ENCODE assay signal across 10 mouse cellular contexts in the genomic region with DNA sequence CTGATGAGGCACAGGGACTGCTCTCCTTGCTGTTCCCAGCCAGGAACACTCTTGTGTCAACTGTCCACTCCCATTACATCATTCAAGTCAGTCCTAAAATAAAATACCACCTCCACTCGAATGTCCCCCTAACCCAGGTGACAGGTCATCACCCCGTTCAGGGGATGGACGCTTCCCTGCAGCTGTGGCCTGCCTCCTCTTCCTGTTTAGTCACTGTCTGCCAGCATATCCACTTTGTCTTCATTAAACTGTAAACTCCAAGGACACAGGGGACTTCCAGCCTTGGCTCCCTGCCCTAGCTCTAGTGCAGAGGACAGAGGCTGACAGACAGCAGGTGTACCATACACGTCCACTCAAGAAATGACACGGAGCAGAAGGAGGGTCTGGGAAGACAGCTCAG. TPM values are rescaled to one million over a fixed set of nuclear protein-coding genes. Genes with fewer than 3 reads are reported as not detected.
DNase-seq lines count a peak whose midpoint lies in the region; ATAC-seq and TF ChIP-seq lines count a peak whose summit lies in the region.
"Had no signal": no experiment of that assay in that cellular context is flagged by ENCODE, and none has a peak within 500 bp of the region (broad histone marks: within the 10 kb centered on the region; RNA-seq: fewer than 3 reads in every experiment).

No protein-coding gene starts in this region.

- no peak for ATAC-seq in hindbrain, postnatal 0 days
- no peak for ATAC-seq in hindbrain, embryonic 11.5 days (ENCODE audit: low FRiP score)
- no peak for ATAC-seq in kidney, postnatal 0 days (replicated peaks; ENCODE audit: low FRiP score, low read depth)
- ATAC-seq in forebrain, embryonic 16.5 days, result no peak

- peaks cover 6% of the 10 kb centered on the region; the same call in 1 of the 2 replicates for H3K4me1 ChIP-seq in hindbrain, postnatal 0 days (ENCODE audit: insufficient read depth, low read length)
- no peaks in the 10 kb centered on the region for H3K4me1 ChIP-seq in hindbrain, embryonic 11.5 days (replicated peaks; ENCODE audit: control insufficient read depth, insufficient read depth, low read length)
- peaks cover 10% of the 10 kb centered on the region for H3K4me1 ChIP-seq in kidney, postnatal 0 days (replicated peaks; ENCODE audit: insufficient read depth, low read length)
- H3K4me1 ChIP-seq in forebrain, embryonic 16.5 days (replicated peaks; ENCODE audit: control insufficient read depth, insufficient read depth, low read length), result peaks cover 4% of the 10 kb centered on the region; the same call in 1 of the 2 replicates

- no peak overlapping the region for H3K9ac ChIP-seq in hindbrain, postnatal 0 days (replicated peaks; ENCODE audit: low read length)
- no peak overlapping the region for H3K9ac ChIP-seq in hindbrain, embryonic 11.5 days (ENCODE audit: low read depth, low read length)
- no peak overlapping the region for H3K9ac ChIP-seq in kidney, postnatal 0 days (ENCODE audit: low read depth, low read length)
- no peak overlapping the region for H3K9ac ChIP-seq in forebrain, embryonic 16.5 days (replicated peaks; ENCODE audit: low read depth, low read length)
- H3K9ac ChIP-seq: midbrain, embryonic 12.5 days had no signal

- no peaks in the 10 kb centered on the region for H3K9me3 ChIP-seq in hindbrain, postnatal 0 days (ENCODE audit: low read length)
- H3K9me3 ChIP-seq in hindbrain, embryonic 11.5 days (ENCODE audit: control insufficient read depth, low read length), result no peaks in the 10 kb centered on the region
- H3K9me3 ChIP-seq in kidney, postnatal 0 days (replicated peaks; ENCODE audit: low read length), result no peaks in the 10 kb centered on the region
- H3K9me3 ChIP-seq in forebrain, embryonic 16.5 days (ENCODE audit: control insufficient read depth, low read length), result no peaks in the 10 kb centered on the region
- H3K9me3 ChIP-seq: midbrain, embryonic 12.5 days had no signal

- H3K36me3 ChIP-seq in hindbrain, postnatal 0 days (ENCODE audit: insufficient read depth, low read length), result no peaks in the 10 kb centered on the region
- no peaks in the 10 kb centered on the region for H3K36me3 ChIP-seq in hindbrain, embryonic 11.5 days (ENCODE audit: control insufficient read depth, insufficient read depth, low read length)
- H3K36me3 ChIP-seq in kidney, postnatal 0 days (ENCODE audit: insufficient read depth, low read length), result no peaks in the 10 kb centered on the region
- no peaks in the 10 kb centered on the region for H3K36me3 ChIP-seq in forebrain, embryonic 16.5 days (ENCODE audit: control insufficient read depth, insufficient read depth)
- H3K36me3 ChIP-seq: midbrain, embryonic 12.5 days had no signal

- DNase-seq in hindbrain, postnatal 0 days (ENCODE audit: low spot score), result peak; percentile 13
- no peak for DNase-seq in hindbrain, embryonic 11.5 days (ENCODE audit: low spot score)
- DNase-seq in heart, adult 9 months (ENCODE audit: low spot score in 2 of 2), result peak; percentile 60 to 64
- peak; percentile 69 for DNase-seq in kidney, postnatal 0 days (ENCODE audit: low spot score)
- peak; percentile 81 for DNase-seq in lung, postnatal 36 days
- DNase-seq in urinary bladder, adult 2 months (ENCODE audit: low spot score), result no peak
- DNase-seq in left cerebral cortex, postnatal 36 days (ENCODE audit: low spot score in 2 of 2), result no peak
- DNase-seq: layer of hippocampus, postnatal 36 days had no signal

- no peak for TF ChIP-seq CTCF in hindbrain, postnatal 0 days (IDR thresholded peaks at IDR 0.05; ENCODE audit: low read depth)
- no peak for TF ChIP-seq CTCF in kidney, postnatal 0 days (IDR thresholded peaks at IDR 0.05; ENCODE audit: low read depth)

- no peak overlapping the region for H3K4me3 ChIP-seq in hindbrain, postnatal 0 days (ENCODE audit: low read length)
- no peak overlapping the region for H3K4me3 ChIP-seq in hindbrain, embryonic 11.5 days (ENCODE audit: low read depth, low read length)
- no peak overlapping the region for H3K4me3 ChIP-seq in kidney, postnatal 0 days (replicated peaks; ENCODE audit: low read depth, low read length)
- no peak overlapping the region for H3K4me3 ChIP-seq in forebrain, embryonic 16.5 days (replicated peaks; ENCODE audit: low read length)
- H3K4me3 ChIP-seq: midbrain, embryonic 12.5 days had no signal

- no peak overlapping the region for H3K4me2 ChIP-seq in hindbrain, postnatal 0 days (ENCODE audit: low read depth, low read length)
- H3K4me2 ChIP-seq in hindbrain, embryonic 11.5 days (replicated peaks; ENCODE audit: low read depth, low read length), result no peak overlapping the region
- no peak overlapping the region for H3K4me2 ChIP-seq in kidney, postnatal 0 days (ENCODE audit: low read length)
- H3K4me2 ChIP-seq in forebrain, embryonic 16.5 days (ENCODE audit: low read length), result no peak overlapping the region
- H3K4me2 ChIP-seq: midbrain, embryonic 12.5 days had no signal

- no peaks in the 10 kb centered on the region for H3K27me3 ChIP-seq in hindbrain, postnatal 0 days (ENCODE audit: insufficient read depth, low read length)
- H3K27me3 ChIP-seq in hindbrain, embryonic 11.5 days (ENCODE audit: control insufficient read depth, insufficient read depth, low read length), result no peaks in the 10 kb centered on the region
- no peaks in the 10 kb centered on the region for H3K27me3 ChIP-seq in kidney, postnatal 0 days (ENCODE audit: insufficient read depth, low read length)
- no peaks in the 10 kb centered on the region for H3K27me3 ChIP-seq in forebrain, embryonic 16.5 days (replicated peaks; ENCODE audit: control insufficient read depth, insufficient read depth, low read length)

- intact Hi-C loops in left cerebral cortex, postnatal 36 days (cut with DNase I), result loop anchor here (5.0 kb wide), 1 partner anchor 51 kb away; no protein-coding TSS in a partner anchor

- WGBS in hindbrain, postnatal 0 days, result 48% methylated on average over 5 of the region's 5 CpGs
- 64% methylated on average over 5 of the region's 5 CpGs for WGBS in hindbrain, embryonic 11.5 days
- 21% methylated on average over 5 of the region's 5 CpGs for WGBS in kidney, postnatal 0 days
- 83% methylated on average over 5 of the region's 5 CpGs for WGBS in forebrain, embryonic 16.5 days

- H3K27ac ChIP-seq in hindbrain, postnatal 0 days, result no peak overlapping the region
- no peak overlapping the region for H3K27ac ChIP-seq in hindbrain, embryonic 11.5 days (ENCODE audit: low read depth, low read length)
- peak overlapping the region; percentile 71 for H3K27ac ChIP-seq in kidney, postnatal 0 days
- H3K27ac ChIP-seq in forebrain, embryonic 16.5 days (ENCODE audit: low read length), result no peak overlapping the region
- H3K27ac ChIP-seq: midbrain, embryonic 12.5 days had no signal

RNA-seq across cellular contexts. Expression of a gene that starts 14.6 kb away (rescaled TPM):
- 29.4 and 33.6 TPM in 2 replicates for total RNA-seq in hindbrain, postnatal 0 days (2014; rRNA removed)
- 8.4 and 9.1 TPM in 2 replicates for polyA plus RNA-seq in hindbrain, postnatal 0 days (2015; fragmentation: Nextera tagmentation; extraction: Ambion mirVana)
- polyA plus RNA-seq in hindbrain, embryonic 11.5 days (2014; fragmentation: Nextera tagmentation; extraction: Ambion mirVana), result 20.7 and 29.8 TPM in 2 replicates
- polyA plus RNA-seq in kidney, postnatal 0 days (2015; fragmentation: Nextera tagmentation; extraction: Ambion mirVana), result 52.9 and 57.2 TPM in 2 replicates
- polyA plus RNA-seq in urinary bladder, adult 2 months (2012; rRNA removed), result 95.0 and 151 TPM in 2 replicates
- polyA plus RNA-seq in forebrain, embryonic 16.5 days (2015; fragmentation: Nextera tagmentation; extraction: Ambion mirVana), result 12.2 and 13.6 TPM in 2 replicates
- total RNA-seq in left cerebral cortex, postnatal 36 days (2021), result 10 to 100 TPM; 58.0 to 77.6 TPM

Comparison
In these comparisons a context has a peak if more than half of its experiments do, and no peak if none do; other contexts are left out.
1. DNase-seq: peak in hindbrain, postnatal 0 days (single experiment), heart, adult 9 months (2 of 2), kidney, postnatal 0 days (single experiment) and lung, postnatal 36 days (single experiment); none in hindbrain, embryonic 11.5 days (single experiment), urinary bladder, adult 2 months (single experiment) and left cerebral cortex, postnatal 36 days (0 of 2).